Mouse (Mus musculus): ENCODE results near the gene Med26.

GRCm38 (mm10) chr8:72570633-72571610 is 22.9 kb upstream of the Med26 start, which contains the start of gene Smim7:
- TF ChIP-seq POLR2A (IDR thresholded peaks at IDR 0.05; ENCODE audit: insufficient read depth, low read depth, low read length) (peak; percentile 95), CTCF (IDR thresholded peaks at IDR 0.05) (no peak)
